Mouse (Mus musculus) bone marrow macrophage, adult 2 months (primary cell): ENCODE results near the gene Mad1l1.

Experiments used
- CTCF ChIP-seq: IDR thresholded peaks from 2 replicates; pipeline ENCODE4 v1.5.1; 2012; ENCODE audit warnings: low read depth, mild to moderate bottlenecking, low read length, moderate library complexity
- POLR2A ChIP-seq: IDR thresholded peaks from 2 replicates; pipeline ENCODE4 v1.6.1; 2012; ENCODE audit warnings: mild to moderate bottlenecking, low read depth, low read length, borderline replicate concordance

DNA sequence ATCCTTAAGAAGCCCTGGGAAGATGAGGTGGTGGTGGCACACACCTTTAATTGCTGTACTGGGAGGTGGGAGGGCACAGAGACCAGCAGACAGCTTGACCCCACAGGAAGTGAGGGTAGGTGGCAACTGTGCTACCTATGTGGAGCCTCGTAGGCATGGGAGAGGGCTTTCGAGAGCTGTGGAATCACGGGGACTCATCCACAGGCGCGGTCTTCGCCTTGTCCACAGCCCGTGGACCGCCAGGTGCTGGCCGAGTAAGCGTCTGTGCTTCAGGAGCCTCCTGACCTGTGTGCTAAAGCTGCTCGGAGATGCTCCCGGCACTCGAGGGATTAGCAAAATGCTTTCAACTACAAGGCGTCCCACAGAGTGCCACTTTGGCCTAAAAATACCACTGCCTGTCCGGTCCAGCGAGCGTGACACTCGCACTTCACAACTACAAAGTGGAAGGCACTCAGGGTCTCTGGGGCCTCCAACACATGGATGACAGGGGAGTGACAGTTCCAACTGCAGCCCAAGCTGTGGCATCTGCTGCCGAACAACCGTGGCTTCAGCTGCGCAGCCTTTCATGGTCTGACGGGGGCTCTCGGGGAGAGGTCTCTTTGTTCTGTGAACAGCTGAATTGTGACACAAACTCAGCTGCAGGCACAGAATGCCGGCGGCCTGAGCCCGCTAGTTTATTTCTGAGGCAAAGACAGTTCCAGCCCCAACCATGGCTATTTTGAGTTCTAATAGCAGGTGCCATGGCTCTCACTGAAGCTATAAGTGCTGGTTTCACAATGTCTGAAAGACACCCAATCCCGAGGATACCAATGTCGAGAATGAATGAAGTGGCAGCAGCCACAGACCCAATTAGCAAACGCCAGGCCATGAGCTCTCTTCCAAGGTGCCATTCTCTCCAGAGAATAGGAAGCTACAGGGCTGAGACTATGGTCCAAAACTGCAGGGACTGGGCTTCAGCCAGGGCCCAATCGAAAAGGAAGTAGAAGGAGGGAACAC lies 57.3 kb downstream of the Mad1l1 start:
- TF ChIP-seq CTCF (no peak), POLR2A (no peak)
